Mouse (Mus musculus) adrenal gland, postnatal 36 days (tissue): ENCODE measurements around the gene Nr3c2. TPM values are rescaled to one million over a fixed set of nuclear protein-coding genes. Genes with fewer than 3 reads are reported as not detected.

Experiments used
- DNase-seq, 2 experiments: peaks; one replicate each; pipeline ENCODE4 v3.0.0; 2021; ENCODE audit warnings: mixed read lengths in 1 of 2
- total RNA-seq, 2 experiments: library from RNA; stranded (reverse); gene quantifications; 2 replicates each; pipeline ENCODE4 v1.2.3; 2021

Gene Nr3c2
- total RNA-seq, 2 experiments from 2014 or later = 5.5 to 13.5 TPM

DNA sequence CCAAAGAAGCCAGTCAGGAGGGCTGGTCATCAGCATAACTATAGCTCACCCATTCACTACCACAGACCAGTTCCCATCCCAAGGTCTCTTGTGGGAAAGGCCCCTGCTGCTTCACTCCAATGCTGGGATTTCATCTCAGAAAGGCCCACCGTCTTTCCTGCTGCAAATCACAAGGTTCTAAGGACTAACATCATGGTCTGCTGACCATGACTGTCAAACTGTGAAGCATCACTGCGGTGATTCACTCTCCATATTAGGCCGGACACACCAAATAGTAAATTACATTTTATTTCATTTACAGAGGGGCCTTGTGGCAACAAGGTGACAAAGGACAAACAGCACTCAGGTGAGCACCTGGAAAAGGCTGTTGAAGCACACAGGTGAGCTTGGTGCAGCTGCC, 350.9 kb downstream of the Nr3c2 start:
- no peak for DNase-seq

DNA sequence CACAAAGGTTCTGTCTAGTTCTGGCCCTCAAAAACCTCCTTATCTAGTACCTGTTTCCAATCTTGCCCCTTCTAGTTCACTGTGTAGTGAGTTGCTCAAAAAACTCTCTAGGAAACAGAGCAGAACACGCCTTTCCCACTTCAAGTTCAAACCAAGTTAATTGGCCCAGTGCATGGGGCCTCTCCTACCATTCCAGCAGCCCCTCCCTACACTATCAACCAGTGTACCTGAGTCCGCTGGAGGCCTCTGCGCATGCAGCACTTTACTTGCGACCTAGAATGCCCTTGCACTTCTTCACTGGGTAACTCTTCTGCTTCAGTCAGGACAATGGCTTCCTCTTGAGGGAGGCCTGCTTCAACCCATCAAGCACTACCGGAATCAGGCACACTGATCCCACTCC, 351.9 kb downstream of the Nr3c2 start:
- no peak for DNase-seq

DNA sequence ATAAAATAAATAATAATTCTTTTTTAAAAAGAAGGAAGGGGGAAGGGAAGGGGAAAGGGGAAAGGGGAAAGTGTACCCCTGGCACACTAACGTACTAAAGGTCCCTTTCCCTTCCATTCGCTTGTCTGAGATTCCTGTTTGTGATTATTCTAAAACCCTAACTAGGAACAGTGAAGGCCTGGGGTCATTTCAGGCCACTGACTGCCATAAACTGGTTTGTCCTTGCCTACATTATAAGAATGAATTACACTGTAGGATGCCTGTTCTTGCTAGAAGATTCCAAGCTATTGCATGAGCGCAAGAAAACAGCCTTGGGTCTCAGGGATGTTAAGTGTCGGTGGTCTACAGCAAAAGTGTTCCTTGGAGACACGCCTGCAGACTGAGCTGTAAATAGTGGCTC, 355.2 kb downstream of the Nr3c2 start:
- DNase-seq = no peak

DNA sequence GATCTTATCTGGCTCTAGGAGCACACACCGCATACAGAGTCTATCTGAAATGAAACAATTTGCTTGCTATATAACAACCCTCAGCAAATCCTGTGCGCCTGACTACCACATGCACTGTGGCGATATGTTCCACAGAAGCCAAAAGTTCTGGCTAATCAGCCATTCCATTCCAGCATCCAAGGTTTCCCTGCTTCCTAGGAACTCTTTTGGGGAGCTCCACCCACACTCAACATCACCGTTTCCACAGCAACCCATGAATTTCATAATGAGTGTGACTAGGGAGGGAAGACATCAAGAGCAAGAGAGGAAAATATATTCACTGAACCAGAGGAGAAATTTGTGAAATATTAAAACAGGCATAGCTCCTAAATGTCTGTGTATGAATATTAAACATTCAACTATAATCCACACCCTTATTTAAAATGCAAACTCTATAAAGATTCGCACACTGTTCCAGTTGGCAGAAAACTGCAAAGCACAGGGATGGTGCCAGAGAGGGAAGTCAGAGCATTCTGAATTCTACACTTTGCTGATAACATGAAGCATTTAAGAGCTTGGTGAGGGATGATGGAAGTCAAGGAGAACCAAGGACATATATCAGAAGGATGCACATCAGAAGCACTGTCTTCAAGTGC, 357.3 kb downstream of the Nr3c2 start:
- no peak for DNase-seq

DNA sequence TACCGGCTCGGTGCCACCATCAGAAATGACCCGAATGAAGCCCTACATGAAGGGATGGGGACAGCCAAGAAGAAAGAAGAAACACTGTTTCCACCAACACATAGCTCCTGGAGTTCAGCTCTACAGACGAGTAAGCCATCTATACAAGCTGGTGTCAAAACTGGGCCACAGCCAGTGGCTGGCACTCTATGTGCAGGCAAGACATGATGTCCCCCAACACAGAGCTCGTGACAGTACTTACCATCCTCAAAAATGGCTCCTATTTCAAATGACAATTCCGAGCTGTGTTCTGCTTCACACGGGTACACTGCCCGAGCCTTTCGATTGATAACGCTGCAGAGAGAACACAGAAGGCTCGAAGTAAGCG, 357.8 kb downstream of the Nr3c2 start:
- no peak for DNase-seq

DNA sequence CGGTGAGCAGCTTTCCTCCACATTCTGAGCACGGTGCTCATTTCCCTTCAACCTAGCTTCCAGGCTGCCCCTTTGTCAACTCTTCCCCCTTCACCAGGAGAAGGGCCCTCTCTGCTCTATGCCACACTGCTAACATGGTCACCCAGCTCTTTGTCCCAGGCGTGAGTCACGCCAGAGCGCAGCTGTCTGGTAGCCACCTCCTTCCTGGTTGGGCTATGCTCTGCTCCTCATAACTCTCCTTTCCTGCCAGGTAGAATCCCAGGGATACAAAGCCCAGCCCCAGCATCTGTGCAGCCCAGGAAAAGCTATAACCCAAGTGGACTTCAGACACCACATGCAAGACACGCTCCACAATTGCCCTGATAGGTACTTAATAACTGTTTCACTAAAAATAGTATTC, 362.0 kb downstream of the Nr3c2 start:
- no peak for DNase-seq

DNA sequence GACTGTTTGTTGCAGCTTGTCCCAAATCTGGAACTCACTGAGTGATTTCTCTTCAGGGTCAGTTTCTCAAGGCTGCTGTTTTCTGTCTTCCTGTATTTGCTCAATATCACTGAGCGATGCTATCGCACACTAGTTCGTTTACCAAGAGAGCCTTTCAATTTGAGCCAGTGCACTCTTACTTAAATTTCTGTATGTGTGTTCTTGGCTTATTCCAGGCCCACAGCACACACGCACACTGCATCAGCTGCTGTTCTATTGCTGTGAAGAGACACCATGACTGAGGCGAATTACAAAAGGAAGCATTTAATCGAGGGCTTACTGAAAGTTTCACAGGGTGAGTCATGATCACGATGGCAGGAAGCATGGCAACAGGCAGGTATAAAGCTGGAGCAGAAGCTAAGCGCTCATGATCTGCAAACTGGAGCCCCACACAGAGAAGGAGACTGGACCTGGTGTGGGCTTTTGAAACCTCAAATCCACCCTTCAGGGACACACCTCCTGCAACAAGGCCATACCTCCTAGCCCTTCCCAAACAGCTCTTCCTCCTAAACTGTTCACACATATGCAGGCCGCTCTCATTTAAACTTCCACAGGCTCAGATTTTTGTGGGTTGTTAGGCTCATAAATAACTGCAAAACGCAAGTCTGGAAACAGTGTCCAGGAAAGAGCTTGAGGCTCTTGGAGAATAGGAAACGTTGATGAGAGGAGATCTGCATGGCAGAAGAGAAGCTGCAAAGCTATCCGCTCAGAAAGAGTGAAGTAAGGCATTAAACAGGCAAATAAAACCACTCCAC, 363.2 kb downstream of the Nr3c2 start:
- DNase-seq = peak; percentile 17 to 20

DNA sequence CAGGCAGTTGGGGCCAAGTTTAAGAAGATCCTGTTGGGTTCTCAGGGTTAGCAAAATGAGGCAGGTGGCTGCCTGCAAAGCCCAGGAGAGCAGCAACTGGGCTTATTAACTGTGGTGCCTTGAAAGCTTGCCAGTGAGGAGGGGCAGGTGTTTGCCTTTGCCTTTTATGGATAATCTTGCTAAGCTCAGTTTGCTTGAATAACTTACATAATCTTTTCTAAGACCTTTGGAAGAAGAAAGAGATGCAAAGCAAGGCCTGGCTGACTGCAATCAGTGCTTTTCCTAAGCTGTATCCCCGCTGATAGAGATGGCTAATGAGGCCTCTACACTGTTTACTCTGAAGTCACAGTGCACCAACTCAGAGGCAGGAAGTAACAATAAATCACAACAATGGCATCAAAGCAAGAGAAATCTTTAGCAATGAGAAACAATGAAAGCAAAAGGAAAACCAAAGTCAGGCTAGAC, 368.7 kb downstream of the Nr3c2 start:
- DNase-seq = no peak

DNA sequence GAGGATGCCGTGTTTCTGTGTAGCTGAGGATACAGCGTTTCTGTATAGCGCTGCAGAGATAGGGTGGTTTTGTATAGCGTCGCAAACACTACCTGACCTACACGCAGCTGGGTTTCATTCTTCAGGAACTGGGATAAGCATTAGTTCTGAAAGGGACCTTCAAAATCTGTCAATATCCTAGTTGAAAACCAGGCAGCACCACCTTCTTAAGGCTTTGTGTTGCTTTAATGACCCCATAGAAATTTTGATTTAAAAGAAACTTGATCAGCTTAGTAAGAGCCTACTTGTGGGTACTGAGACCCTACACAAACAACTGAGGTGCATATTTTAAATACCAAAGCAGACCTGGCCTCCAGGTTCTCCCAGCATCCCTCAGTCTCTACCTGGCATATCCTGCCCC, 372.9 kb downstream of the Nr3c2 start:
- no peak for DNase-seq

DNA sequence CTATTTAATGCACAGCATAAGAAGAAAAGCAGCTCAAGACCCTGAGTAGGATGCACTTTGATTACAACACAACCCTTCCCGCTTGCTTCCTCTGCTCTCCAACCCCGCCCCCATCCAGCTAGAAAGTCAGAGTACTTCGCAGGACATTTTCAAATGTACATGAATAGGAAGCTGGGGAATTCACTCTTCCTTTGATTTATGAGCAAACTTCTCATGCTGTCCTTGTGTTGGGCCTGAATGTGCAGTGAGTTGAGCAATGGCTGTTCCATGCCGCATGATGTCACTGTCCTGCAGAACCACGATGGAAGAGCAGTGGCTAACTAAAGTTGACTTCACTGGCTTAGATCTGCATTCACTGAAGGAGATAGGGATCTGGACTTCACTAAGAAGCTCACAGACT, 376.3 kb downstream of the Nr3c2 start:
- peak; percentile 54 to 60 for DNase-seq

DNA sequence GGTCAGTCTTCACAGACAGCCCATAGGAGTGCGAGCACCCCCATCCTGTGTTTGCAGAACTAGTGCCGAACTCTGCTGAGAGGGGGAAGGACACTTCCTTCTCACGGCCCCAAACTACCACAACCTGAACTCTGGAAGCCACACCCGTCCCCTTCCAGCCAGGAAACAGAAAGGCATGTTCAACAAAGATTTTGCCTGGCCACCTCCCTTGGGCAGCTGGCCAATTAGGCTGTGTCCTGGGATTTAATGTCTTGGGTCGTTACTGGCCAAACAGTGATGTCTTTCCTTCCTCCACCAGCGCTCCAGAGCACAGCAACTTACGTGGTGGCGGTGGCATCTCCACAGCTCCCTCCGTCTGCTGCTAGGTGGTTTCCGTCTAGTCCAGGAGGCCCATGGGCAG, 377.6 kb downstream of the Nr3c2 start:
- peak; percentile 25 to 55 for DNase-seq

DNA sequence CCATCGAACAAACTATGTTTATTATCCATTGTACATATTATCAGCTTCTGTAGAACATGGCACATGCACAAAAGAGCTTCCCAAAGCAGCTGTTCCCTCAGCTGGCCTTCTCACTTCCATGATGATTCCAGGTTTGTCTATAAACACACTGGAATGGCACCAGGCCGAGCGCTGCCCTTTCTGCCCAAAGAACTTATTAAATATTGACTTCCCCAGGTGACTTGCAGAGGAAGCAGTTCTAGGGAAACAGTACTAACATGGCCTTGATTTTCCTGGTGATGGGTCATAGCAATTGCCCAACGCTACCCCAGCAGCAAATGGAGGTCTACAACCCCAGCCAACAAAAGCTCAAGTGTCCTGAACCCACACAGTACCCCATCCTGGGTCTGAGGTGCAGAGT, 379.0 kb downstream of the Nr3c2 start:
- DNase-seq = no peak

DNA sequence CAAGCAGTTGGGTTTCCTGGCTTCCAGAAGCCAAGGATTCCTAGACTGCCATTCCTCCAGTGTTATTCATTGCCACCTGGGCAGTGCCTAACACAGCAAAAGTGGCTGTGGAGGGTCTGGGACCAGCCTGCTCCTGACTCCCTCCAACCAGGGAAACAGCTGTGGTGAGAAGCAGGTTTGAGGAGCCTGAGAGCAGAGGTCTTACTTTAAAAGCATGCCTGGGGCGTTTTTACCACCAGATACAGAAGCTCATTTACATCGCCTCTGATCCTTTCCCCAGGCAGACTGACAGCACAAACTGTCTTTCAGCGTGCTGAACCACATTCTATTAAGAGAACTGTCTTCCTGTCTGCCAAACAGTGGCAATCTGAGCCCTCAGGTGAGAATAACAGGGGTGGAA, 380.7 kb downstream of the Nr3c2 start:
- no peak for DNase-seq

DNA sequence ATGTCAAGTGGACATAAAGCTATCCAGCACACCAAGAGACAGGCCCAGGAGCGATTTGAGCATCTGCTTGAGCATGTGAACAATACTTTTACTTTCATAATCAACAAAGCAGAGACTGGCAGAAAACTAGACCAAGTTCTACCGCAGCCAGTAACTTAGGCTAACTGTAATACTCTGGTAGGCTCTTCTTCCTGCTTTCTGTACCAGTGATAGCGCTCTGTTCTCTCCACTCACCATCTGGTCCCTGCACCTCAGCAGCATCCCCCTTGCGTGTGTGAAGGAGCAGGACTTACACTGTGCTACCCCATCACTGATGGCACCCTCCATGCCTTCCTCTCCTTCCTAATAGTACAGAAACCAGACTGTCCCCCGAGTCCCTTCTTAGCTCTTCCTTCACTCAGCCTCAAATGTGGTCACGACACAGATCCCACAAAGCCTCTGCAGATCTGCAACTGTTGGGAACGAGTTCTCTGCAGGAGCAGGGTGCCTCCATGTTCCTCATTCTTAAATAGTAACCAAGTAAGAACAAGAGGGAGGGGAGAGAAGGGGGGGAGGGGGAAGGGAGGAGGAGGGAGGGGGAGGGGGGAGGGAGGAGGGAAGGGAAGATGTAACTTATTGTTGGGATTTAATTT, 383.5 kb downstream of the Nr3c2 start:
- no peak for DNase-seq

DNA sequence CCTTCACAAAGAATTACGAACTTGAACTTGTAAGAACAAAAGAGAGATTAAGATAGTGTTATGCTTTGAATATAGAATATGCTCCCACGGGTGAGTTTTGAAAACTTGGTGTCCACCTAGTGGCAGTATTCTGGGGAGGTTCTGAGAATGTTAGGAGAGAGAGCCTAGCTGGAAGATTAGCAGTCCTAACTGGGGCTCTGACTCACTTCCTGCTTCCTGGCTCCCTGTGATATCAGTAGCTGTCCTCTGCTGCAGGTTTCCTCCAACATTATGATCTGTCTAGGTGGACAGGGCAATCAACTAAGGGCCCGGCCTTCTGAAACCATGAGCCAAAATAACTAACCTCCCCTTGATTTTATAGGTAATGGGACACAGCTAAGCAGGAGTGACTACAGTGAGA, 385.2 kb downstream of the Nr3c2 start:
- DNase-seq = no peak

DNA sequence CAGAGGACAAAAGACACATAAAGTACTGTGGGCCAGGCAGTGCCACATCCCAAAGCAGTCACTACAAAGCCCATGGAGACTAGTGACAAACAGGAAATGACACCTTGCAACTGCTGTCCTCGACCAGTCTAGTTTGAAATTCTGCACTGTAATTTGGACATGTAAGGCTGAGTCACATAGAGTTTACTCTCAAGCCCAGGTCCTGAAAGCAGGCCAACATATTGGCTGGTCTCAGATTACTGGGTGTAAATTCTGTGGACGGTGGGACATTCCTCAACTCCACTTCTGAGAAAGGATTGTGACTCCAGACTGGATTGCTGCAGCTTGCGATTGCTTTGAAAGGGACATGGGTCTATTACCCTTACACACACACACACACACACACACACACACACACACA, 388.8 kb downstream of the Nr3c2 start:
- DNase-seq = no peak

DNA sequence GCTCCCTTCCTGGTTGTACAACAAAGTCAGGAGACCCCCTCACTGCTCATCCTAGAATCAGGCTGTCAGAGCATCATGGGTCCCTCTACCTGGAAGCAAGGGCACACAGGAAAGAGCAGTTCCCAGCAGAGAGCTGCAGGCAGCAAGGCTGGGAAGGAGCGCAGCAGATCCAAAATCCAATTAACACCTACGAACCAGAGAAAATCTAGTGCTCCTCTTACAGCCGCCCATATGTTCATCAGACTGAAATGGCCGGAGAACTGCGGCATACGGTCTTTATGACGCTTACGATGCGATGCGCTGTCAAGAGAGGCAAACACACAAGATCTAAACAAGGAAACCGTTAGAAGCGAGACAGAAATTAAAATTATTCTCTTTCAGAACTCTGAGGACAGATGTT, 389.2 kb downstream of the Nr3c2 start:
- no peak for DNase-seq

DNA sequence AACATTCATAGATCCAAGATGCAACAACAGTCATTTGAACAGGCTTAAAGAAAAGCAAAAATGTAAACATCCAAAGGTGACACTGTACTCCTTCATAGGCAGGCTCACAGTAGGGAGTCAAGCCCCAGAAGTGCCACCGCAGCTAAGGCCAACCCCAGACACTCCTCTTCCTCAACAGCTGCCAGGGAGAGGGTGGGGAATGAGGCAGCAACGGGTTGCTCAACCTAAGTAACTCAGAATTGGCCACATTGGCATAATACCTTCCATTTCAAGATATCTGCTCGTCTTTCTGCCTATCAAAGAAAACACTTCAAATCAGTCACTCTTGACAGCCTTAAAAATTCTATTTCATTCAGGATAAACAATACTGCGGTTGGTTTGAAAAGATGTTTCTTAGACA, 392.9 kb downstream of the Nr3c2 start:
- no peak for DNase-seq

DNA sequence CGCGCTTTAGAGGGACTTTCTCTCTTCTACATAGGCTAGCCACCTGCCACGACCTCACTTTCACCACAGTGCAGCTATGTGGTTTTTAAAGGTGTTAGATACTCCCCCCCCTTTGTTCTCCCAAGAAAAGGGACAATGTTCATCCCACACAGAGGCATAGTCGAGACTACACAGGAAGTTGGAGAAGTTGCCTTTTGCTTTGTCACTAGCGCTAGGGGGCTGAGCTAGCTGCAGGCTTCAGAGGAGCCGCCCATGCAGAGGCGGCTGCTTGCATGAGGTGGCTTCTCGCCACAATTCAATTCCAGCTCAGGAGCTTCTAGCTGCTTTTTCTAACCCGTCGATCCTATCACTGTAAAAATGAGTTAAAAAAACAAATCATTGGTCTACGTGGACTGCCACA, 393.4 kb downstream of the Nr3c2 start:
- no peak for DNase-seq

DNA sequence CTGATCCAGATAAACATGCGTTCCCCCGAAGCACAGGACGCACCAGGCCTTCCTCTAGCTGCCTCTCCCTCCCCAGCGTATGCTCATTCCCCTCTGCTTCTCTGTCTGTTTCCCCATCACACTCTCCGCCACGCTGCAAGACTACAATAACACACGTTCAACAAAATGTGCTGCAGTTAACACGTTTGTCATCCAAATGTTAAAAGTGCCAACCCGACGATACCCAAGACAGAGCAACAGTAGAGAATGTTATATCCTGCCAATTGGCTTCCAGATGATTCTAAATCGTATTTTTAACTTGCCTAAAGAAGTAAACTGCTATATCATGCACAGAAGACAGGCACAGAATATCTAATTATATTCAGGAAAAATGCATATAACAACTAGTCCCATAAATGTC, 395.4 kb downstream of the Nr3c2 start:
- no peak for DNase-seq
